Mouse (Mus musculus): ENCODE data around the gene Rbm5.

DNA sequence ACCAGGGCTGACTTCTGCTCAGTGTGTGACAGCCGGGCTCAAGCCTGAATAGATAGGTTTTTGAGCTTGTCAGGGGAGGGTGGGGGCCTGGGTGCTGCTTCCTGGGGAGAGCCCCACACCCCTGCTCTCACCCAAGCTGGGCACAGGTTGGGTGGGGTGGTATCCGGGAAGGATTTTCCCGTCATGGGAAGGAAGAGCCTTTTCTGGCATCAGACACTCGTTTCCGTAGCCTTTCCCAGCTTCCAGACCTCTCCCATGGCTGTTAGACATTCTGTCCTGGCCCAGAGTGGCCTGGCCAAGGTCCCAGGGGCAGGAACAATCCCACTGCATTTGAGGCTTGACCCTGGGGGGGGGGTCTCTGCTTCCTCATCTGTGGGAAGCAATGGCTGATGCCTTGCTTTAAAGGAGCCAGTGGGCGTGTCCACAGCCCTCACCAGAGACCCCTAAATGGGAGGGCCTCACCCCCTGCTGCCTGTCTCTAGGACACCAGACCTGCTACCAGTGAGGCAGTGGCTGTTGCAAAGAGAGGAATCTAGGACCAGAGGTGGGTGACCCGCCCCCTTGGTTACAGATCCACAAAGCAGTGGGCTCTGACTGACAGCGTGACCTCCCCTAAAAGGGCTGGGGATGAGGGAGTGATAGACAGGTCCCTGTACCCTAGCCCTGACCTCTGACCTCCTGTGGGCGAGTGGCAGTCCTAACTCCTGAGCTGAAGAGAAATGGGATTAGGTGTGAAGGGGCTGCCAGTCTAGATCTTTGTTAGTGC, 73.8 kb downstream of the Rbm5 start:
- TF ChIP-seq POLR2A (IDR thresholded peaks at IDR 0.05; ENCODE audit: borderline replicate concordance, low read depth, low read length) (no peak), CTCF (IDR thresholded peaks at IDR 0.05; ENCODE audit: low read depth, low read length) (no peak)

All from bone marrow macrophage, adult 2 months (primary cell).